13 mouse cellular contexts compared by ENCODE assay signal in the genomic region with DNA sequence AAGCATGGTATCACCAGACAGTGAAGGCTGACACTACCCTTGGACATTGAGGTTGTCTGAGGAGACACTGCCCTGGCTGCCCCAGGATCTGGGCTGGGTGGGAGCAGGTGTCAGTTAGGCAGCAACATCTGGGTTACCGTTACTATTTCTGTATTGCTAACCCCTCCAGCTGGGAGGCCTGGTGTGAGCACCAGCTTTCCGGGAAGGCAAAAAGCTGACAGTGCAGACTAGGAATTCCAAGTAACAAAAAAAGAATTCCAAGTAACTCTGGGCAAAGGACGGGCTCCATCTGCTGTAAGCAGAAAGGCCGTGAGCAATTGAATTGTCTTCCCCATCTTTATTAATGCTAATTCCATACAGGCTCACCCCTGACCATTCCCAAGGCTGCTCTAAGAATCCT.
"Had no signal": no experiment of that assay in that cellular context is flagged by ENCODE, and none has a peak within 500 bp of the region (broad histone marks: within the 10 kb centered on the region; RNA-seq: fewer than 3 reads in every experiment).

No protein-coding gene starts in this region.

- H3K27me3 ChIP-seq: neural tube, embryonic 12.5 days had no signal

- H3K27ac ChIP-seq: left cerebral cortex, adult 2 months; limb, embryonic 10.5 days; liver, embryonic 15.5 days; macrophage; neural tube, embryonic 12.5 days had no signal

- ATAC-seq: intestine, embryonic 16.5 days had no signal

- H3K4me2 ChIP-seq: liver, embryonic 11.5 days; liver, embryonic 15.5 days; lung, embryonic 14.5 days; neural tube, embryonic 12.5 days had no signal

- H3K9ac ChIP-seq: liver, embryonic 15.5 days; lung, embryonic 14.5 days; neural tube, embryonic 12.5 days had no signal

- H3K4me3 ChIP-seq: left cerebral cortex, adult 2 months; limb, embryonic 10.5 days; liver, embryonic 15.5 days; megakaryocyte, embryonic 14.5 days; neural tube, embryonic 12.5 days had no signal

- DNase-seq: lung, embryonic 14.5 days; lung, postnatal 14 days; midbrain, embryonic 14.5 days; right cerebral cortex, postnatal 4 days; thymus, postnatal 36 days had no signal

- H3K36me3 ChIP-seq: limb, embryonic 10.5 days; liver, embryonic 15.5 days; neural tube, embryonic 12.5 days had no signal

- H3K9me3 ChIP-seq: limb, embryonic 10.5 days; liver, embryonic 15.5 days; megakaryocyte, embryonic 14.5 days; neural tube, embryonic 12.5 days had no signal
